Mouse (Mus musculus) spleen, adult 2 months (tissue): Measurements from ENCODE around the gene Olfr142.

Experiments
- CTCF ChIP-seq: fragments of 200-500 bp; IDR thresholded peaks from 2 replicates; pipeline ENCODE4 v1.5.1; 2011; ENCODE audit warnings: mild to moderate bottlenecking, inconsistent platforms; ENCODE audit not compliant: insufficient read depth, insufficient read length, insufficient replicate concordance; ENCODE audit errors: extremely low read depth
- POLR2A ChIP-seq: fragments of 200-500 bp; IDR thresholded peaks from 2 replicates; pipeline ENCODE4 v1.6.1; 2011; ENCODE audit warnings: low read depth, low read length, inconsistent platforms

DNA sequence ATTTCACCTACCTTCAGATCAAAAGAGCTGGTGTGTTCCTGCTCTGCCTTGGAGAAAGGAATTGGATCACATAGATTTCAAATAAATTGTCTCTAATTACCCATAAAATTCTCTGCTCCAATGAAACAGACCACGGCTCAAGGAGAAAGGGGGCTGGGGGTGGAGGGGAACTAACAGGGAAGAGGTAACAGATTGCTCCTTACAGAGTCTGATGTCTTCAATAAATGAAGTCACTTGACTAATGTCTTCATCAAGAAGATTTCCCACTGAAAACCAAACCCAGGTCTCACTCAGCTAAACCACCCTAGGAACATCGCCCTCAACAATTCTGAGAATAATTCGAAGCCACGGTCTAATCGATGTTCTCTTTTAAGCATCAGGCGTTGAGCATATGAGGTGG, 35.3 kb upstream of the Olfr142 start, which contains the start of gene Olfr1272:
- TF ChIP-seq POLR2A (no peak), CTCF (no peak)
